Mouse (Mus musculus): ENCODE results near the gene 2300002M23Rik. TPM values are rescaled to one million over a fixed set of nuclear protein-coding genes. Genes with fewer than 3 reads are reported as not detected.
A peak's percentile ranks its signal among the peaks of the same experiment; 100 is the strongest.

2300002M23Rik gene
- not detected in 2 replicates for polyA plus RNA-seq (2015; fragmentation: Nextera tagmentation; extraction: Ambion mirVana)

DNA sequence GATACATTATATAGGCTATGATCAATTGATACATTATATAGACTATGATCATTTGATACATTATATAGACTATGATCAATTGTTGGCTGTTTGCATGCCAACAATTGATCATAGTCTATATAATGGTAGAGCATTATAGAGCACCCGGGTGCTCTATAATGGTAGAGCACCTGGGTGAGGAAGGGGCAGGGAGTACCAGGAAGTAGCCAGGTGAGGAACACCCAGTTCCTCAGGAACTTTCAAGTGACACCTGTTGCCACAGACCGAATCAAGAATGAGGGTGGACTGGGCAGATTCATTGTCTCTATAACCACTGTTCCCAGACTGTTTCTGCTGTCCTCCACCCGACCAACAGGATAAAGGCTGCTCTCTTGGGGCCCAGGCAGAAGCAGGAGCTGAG, at the start of gene 2300002M23Rik:
2300002M23Rik (plus strand) TSS at position 301 of the 400 bp plus-strand sequence.
- Histone ChIP-seq H3K4me1 (replicated peaks; ENCODE audit: control insufficient read depth, insufficient read depth, low read length) (peaks cover 10% of the 10 kb centered on the region), H3K27ac (ENCODE audit: low read length) (no peak within 1 kb of the TSS), H3K36me3 (ENCODE audit: control insufficient read depth, insufficient read depth) (no peaks in the 10 kb centered on the region), H3K9me3 (ENCODE audit: control insufficient read depth, low read length) (no peaks in the 10 kb centered on the region), H3K9ac (replicated peaks; ENCODE audit: low read depth, low read length) (no peak within 1 kb of the TSS), H3K4me2 (ENCODE audit: low read length) (no peak within 1 kb of the TSS), H3K4me3 (replicated peaks; ENCODE audit: low read length) (no peak within 1 kb of the TSS), H3K27me3 (replicated peaks; ENCODE audit: control insufficient read depth, insufficient read depth, low read length) (0 out of 2 replicates have a peak, but pooled peaks cover 5% of the 10 kb centered on the region)
- 50% methylated on average over 3 of the region's 3 CpGs for WGBS
- no peak for ATAC-seq

DNA sequence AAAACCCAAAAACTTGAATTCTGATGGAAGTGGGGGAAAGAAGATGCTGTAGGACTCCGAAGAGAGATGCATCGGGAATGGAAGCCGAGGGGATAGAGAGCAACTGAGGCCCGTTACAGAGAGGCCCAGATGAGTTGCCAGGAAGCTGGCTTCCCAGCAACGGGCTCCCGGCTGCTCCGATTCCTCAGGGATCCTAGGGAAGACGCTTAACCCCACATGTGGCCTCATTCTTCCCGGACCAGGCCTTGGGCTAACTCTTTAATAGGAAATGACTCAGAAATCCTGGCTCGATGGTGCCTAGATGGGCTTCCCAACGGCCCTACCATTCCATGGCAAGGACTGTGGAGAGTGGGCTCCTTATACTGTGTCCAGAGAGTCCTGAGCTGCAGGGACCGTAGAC, 49.7 kb upstream of the 2300002M23Rik start:
- peaks cover 17% of the 10 kb centered on the region for H3K4me1 ChIP-seq (replicated peaks; ENCODE audit: control insufficient read depth, insufficient read depth, low read length)

DNA sequence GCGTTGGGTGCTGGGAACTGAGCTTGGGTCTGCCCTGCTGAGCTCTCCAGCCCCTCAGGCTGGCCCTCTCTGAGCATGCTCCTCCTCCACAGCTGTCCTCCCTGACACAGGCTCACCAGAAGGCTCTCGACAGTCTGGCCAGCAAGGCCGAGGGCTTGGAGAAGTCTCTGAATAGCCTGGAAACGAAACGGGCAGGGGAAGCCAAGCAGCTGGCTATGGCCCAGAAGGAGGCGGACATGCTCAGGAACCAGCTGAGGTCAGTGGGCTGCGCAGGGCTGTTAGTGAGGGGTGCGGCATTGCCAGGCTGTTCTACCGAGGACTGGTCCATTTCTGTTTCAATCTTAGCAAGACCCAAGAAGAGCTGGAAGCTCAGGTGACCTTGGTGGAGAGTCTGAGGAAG, 42.9 kb upstream of the 2300002M23Rik start:
- WGBS = 90% methylated on average over 9 of the region's 9 CpGs
- Histone ChIP-seq H3K9me3 (ENCODE audit: control insufficient read depth, low read length) (no peaks in the 10 kb centered on the region), H3K4me1 (replicated peaks; ENCODE audit: control insufficient read depth, insufficient read depth, low read length) (no peaks in the 10 kb centered on the region), H3K4me3 (replicated peaks; ENCODE audit: low read length) (no peak overlapping the region), H3K27ac (ENCODE audit: low read length) (no peak overlapping the region), H3K9ac (replicated peaks; ENCODE audit: low read depth, low read length) (no peak overlapping the region), H3K4me2 (ENCODE audit: low read length) (no peak overlapping the region), H3K36me3 (ENCODE audit: control insufficient read depth, insufficient read depth) (no peaks in the 10 kb centered on the region; the same call in 1 of the 2 replicates), H3K27me3 (replicated peaks; ENCODE audit: control insufficient read depth, insufficient read depth, low read length) (no peaks in the 10 kb centered on the region)
- ATAC-seq = no peak

More for the DNA sequence above, 49.7 kb upstream of the 2300002M23Rik start:
- no peaks in the 10 kb centered on the region for H3K9me3 ChIP-seq (ENCODE audit: control insufficient read depth, low read length)
- peak overlapping the region; percentile 39 for H3K9ac ChIP-seq (replicated peaks; ENCODE audit: low read depth, low read length)
- no peak for ATAC-seq
- no peaks in the 10 kb centered on the region for H3K27me3 ChIP-seq (replicated peaks; ENCODE audit: control insufficient read depth, insufficient read depth, low read length)
- peak overlapping the region; percentile 71 for H3K4me3 ChIP-seq (replicated peaks; ENCODE audit: low read length)
- H3K27ac ChIP-seq (ENCODE audit: low read length) = no peak overlapping the region
- no peaks in the 10 kb centered on the region for H3K36me3 ChIP-seq (ENCODE audit: control insufficient read depth, insufficient read depth)
- peak overlapping the region; percentile 90 for H3K4me2 ChIP-seq (ENCODE audit: low read length)
- WGBS = 6% methylated on average over 12 of the region's 12 CpGs

DNA sequence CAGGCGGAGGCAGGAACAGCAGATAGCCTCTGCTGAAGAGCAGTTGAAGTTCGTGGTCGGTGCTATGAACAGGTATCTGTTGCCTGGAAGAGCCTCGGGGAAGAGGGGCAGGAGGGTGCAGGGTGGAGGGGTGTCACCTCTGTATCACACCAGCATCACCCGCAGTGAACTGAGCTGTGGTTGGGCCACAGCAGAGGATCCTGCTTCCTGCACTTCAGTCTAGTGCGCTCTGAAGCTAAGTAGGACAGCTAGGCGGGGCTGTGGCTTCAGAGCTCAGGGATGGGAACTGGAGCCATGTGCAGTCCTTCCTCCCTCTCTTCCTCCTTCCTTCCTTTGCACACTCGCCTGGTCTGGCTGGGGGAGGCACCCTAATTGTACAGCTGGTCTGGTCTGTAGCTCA, 40.6 kb upstream of the 2300002M23Rik start:
- Histone ChIP-seq H3K4me3 (replicated peaks; ENCODE audit: low read length) (no peak overlapping the region), H3K27ac (ENCODE audit: low read length) (no peak overlapping the region), H3K36me3 (ENCODE audit: control insufficient read depth, insufficient read depth) (no peaks in the 10 kb centered on the region; the same call in 1 of the 2 replicates), H3K27me3 (replicated peaks; ENCODE audit: control insufficient read depth, insufficient read depth, low read length) (no peaks in the 10 kb centered on the region), H3K9me3 (ENCODE audit: control insufficient read depth, low read length) (no peaks in the 10 kb centered on the region), H3K9ac (replicated peaks; ENCODE audit: low read depth, low read length) (no peak overlapping the region), H3K4me1 (replicated peaks; ENCODE audit: control insufficient read depth, insufficient read depth, low read length) (no peaks in the 10 kb centered on the region), H3K4me2 (ENCODE audit: low read length) (no peak overlapping the region)
- ATAC-seq = no peak
- 79% methylated on average over 8 of the region's 8 CpGs for WGBS

DNA sequence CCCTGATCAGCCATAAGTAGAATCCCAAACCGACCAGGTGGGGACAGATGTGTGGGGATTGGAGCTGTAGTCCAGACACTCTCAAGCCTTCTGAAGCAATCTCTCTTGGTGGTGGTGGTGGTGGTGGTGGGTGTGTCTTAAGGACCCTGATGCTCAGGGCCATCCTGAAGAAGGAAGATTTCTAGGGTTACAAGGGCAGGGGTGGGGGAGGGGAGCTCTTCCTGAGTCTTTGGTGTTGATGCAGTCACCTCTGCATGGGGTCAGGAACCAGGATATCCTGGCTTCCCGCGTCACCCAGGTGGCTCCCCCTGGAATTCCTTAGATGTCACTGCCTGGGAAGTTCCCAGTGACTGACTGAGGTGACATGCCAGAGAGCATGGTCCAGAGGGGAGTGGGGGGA, 34.9 kb upstream of the 2300002M23Rik start:
- 22% methylated on average over 3 of the region's 3 CpGs for WGBS
- H3K4me1 ChIP-seq (replicated peaks; ENCODE audit: control insufficient read depth, insufficient read depth, low read length) = no peaks in the 10 kb centered on the region
- no peak overlapping the region for H3K4me3 ChIP-seq (replicated peaks; ENCODE audit: low read length)
- no peak overlapping the region for H3K4me2 ChIP-seq (ENCODE audit: low read length)
- no peak for ATAC-seq
- no peak overlapping the region for H3K9ac ChIP-seq (replicated peaks; ENCODE audit: low read depth, low read length)
- no peaks in the 10 kb centered on the region for H3K9me3 ChIP-seq (ENCODE audit: control insufficient read depth, low read length)
- H3K27ac ChIP-seq (ENCODE audit: low read length) = no peak overlapping the region
- no peaks in the 10 kb centered on the region; the same call in 1 of the 2 replicates for H3K36me3 ChIP-seq (ENCODE audit: control insufficient read depth, insufficient read depth)
- no peaks in the 10 kb centered on the region for H3K27me3 ChIP-seq (replicated peaks; ENCODE audit: control insufficient read depth, insufficient read depth, low read length)

DNA sequence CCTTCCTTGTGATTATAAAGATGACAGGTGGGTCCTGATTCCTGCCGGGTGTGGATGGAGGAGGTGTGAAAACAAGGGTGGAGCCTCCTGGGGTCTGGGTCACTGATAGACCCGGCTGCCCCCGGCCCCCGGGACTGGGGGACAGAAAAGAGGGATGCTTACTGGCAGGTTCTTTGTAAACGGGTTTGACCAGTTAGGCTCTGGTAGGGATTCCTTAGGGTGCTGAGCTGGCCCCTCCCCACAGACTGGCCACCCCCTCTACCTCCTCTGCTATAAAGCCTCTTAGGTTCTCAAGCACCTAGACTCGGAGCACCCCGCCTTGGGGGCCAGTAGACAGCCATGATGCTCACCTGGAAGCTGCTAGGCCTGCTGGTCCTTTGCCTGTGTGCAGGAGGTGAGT, 34.3 kb upstream of the 2300002M23Rik start, which contains the start of gene Psors1c2:
Psors1c2 (plus strand) TSS at position 301 of the 400 bp plus-strand sequence.
- no peaks in the 10 kb centered on the region for H3K4me1 ChIP-seq (replicated peaks; ENCODE audit: control insufficient read depth, insufficient read depth, low read length)
- no peaks in the 10 kb centered on the region; the same call in 1 of the 2 replicates for H3K36me3 ChIP-seq (ENCODE audit: control insufficient read depth, insufficient read depth)
- H3K4me2 ChIP-seq (ENCODE audit: low read length) = no peak within 1 kb of the TSS
- WGBS = 58% methylated on average over 7 of the region's 7 CpGs
- H3K9ac ChIP-seq (replicated peaks; ENCODE audit: low read depth, low read length) = no peak within 1 kb of the TSS
- no peak for ATAC-seq
- H3K27ac ChIP-seq (ENCODE audit: low read length) = no peak within 1 kb of the TSS
- no peaks in the 10 kb centered on the region for H3K27me3 ChIP-seq (replicated peaks; ENCODE audit: control insufficient read depth, insufficient read depth, low read length)
- H3K9me3 ChIP-seq (ENCODE audit: control insufficient read depth, low read length) = no peaks in the 10 kb centered on the region
- no peak within 1 kb of the TSS for H3K4me3 ChIP-seq (replicated peaks; ENCODE audit: low read length)

DNA sequence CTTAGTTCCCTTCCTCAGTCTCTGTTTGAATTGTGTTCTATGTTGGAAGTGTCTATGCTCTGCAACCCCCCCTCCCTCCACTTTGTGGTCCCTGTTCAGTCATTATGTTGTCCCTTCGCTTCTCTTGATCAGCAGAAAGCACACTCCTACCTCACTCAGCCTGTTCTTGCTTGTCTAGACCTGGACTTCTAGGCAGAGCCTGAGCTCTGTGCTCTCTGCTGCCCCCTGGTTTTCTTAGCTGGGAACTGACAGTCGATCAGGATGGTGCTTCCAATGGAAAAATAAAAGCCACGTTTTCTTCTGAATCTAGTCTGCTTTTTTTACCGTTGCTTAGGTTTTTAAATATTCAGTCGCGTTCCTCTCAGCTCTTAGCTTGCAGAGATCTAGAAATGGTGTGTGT, 32.9 kb upstream of the 2300002M23Rik start:
- H3K27me3 ChIP-seq (replicated peaks; ENCODE audit: control insufficient read depth, insufficient read depth, low read length) = no peaks in the 10 kb centered on the region
- peak; percentile 80 for ATAC-seq
- H3K4me1 ChIP-seq (replicated peaks; ENCODE audit: control insufficient read depth, insufficient read depth, low read length) = no peaks in the 10 kb centered on the region
- no peak overlapping the region for H3K4me2 ChIP-seq (ENCODE audit: low read length)
- no peaks in the 10 kb centered on the region for H3K36me3 ChIP-seq (ENCODE audit: control insufficient read depth, insufficient read depth)
- H3K27ac ChIP-seq (ENCODE audit: low read length) = no peak overlapping the region
- 7% methylated on average over 6 of the region's 6 CpGs for WGBS
- no peak overlapping the region for H3K9ac ChIP-seq (replicated peaks; ENCODE audit: low read depth, low read length)
- H3K4me3 ChIP-seq (replicated peaks; ENCODE audit: low read length) = no peak overlapping the region
- H3K9me3 ChIP-seq (ENCODE audit: control insufficient read depth, low read length) = no peaks in the 10 kb centered on the region

DNA sequence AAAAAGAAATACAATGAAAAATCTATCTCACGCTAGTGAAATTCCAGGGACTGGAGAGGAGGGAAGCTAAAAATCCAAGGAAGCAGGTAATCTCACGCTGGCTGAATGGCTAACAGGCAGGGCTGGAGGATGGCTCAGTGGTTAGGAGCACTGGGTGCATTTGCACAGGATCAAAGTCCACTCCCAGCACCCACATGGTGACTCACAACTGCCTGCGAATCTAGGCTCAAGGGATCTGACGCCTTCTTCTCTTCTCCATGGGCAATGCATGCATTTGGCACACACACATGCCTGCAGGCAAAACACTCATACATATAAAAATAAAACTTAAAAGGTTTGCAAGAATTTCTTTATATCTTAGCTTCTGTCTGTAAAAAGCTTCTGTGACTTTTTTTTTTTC, 29.8 kb upstream of the 2300002M23Rik start:
- Histone ChIP-seq H3K9me3 (ENCODE audit: control insufficient read depth, low read length) (no peaks in the 10 kb centered on the region), H3K27me3 (replicated peaks; ENCODE audit: control insufficient read depth, insufficient read depth, low read length) (no peaks in the 10 kb centered on the region), H3K27ac (ENCODE audit: low read length) (no peak overlapping the region), H3K4me3 (replicated peaks; ENCODE audit: low read length) (no peak overlapping the region), H3K36me3 (ENCODE audit: control insufficient read depth, insufficient read depth) (no peaks in the 10 kb centered on the region), H3K4me2 (ENCODE audit: low read length) (no peak overlapping the region), H3K9ac (replicated peaks; ENCODE audit: low read depth, low read length) (no peak overlapping the region), H3K4me1 (replicated peaks; ENCODE audit: control insufficient read depth, insufficient read depth, low read length) (no peaks in the 10 kb centered on the region)
- 87% methylated on average over 4 of the region's 4 CpGs for WGBS
- ATAC-seq = no peak

DNA sequence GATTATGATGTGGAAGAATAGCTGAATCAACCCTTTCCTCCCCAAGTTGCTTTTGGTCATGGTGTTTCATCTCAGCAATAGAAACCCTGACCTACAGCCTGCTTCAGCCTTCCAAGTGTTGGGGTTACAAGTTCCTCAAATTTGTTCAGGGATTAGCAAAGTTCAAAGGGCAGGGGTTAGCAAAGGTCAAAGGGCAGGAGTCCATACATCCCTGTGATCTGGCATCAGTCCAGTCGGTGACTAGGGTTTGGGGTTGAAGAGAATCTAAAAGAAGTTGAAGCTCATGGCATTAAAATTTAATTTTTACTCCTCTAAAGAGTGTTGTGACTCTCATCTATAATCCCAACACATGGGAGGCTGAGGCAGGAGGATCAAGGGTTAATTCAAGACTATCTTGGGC, 28.8 kb upstream of the 2300002M23Rik start:
- ATAC-seq = no peak
- 87% methylated on average over 1 of the region's 1 CpGs for WGBS
- H3K27ac ChIP-seq (ENCODE audit: low read length) = no peak overlapping the region
- no peak overlapping the region for H3K9ac ChIP-seq (replicated peaks; ENCODE audit: low read depth, low read length)
- H3K4me1 ChIP-seq (replicated peaks; ENCODE audit: control insufficient read depth, insufficient read depth, low read length) = no peaks in the 10 kb centered on the region; the same call in 1 of the 2 replicates
- no peaks in the 10 kb centered on the region for H3K9me3 ChIP-seq (ENCODE audit: control insufficient read depth, low read length)
- H3K27me3 ChIP-seq (replicated peaks; ENCODE audit: control insufficient read depth, insufficient read depth, low read length) = no peaks in the 10 kb centered on the region
- H3K4me2 ChIP-seq (ENCODE audit: low read length) = no peak overlapping the region
- no peaks in the 10 kb centered on the region for H3K36me3 ChIP-seq (ENCODE audit: control insufficient read depth, insufficient read depth)
- H3K4me3 ChIP-seq (replicated peaks; ENCODE audit: low read length) = no peak overlapping the region

DNA sequence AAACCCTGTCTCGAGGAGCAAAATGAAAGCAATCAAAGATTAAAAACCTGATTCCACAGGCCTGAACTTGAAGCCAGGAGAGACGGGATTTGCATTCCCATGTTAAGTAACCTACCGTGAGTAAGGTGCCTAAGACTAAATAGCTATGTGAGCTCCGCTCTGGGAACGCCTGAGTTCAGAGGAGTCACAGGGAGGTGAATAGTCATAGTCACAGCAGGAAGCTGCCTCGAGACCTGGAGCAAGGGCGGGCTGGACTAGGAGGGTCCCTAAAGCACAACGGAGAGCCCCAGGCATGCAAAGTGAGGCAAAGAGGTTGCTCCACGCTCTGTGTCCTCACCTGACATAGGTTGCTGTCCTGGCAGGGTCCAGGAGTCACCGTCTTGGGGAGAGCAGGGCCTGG, 27.7 kb upstream of the 2300002M23Rik start:
- Histone ChIP-seq H3K9ac (replicated peaks; ENCODE audit: low read depth, low read length) (no peak overlapping the region), H3K27me3 (replicated peaks; ENCODE audit: control insufficient read depth, insufficient read depth, low read length) (no peaks in the 10 kb centered on the region), H3K36me3 (ENCODE audit: control insufficient read depth, insufficient read depth) (no peaks in the 10 kb centered on the region), H3K4me2 (ENCODE audit: low read length) (no peak overlapping the region), H3K4me1 (replicated peaks; ENCODE audit: control insufficient read depth, insufficient read depth, low read length) (no peaks in the 10 kb centered on the region; the same call in 1 of the 2 replicates), H3K27ac (ENCODE audit: low read length) (no peak overlapping the region), H3K4me3 (replicated peaks; ENCODE audit: low read length) (no peak overlapping the region), H3K9me3 (ENCODE audit: control insufficient read depth, low read length) (no peaks in the 10 kb centered on the region)
- no peak for ATAC-seq
- WGBS = 57% methylated on average over 10 of the region's 10 CpGs

All from forebrain, embryonic 16.5 days (tissue).